Mouse (Mus musculus) liver, postnatal 0 days (tissue): Measurements from ENCODE around the gene Wwox. TPM values are rescaled to one million over a fixed set of nuclear protein-coding genes. Genes with fewer than 3 reads are reported as not detected.

ENCODE experiments used
- ATAC-seq: fragments of 200-750 bp; cut with Nextera tagmentation; 2 replicates; pipeline ENCODE4 v1.8.0; 2017; ENCODE audit warnings: mild to moderate bottlenecking, moderate library complexity
- DNase-seq: peaks from one replicate; pipeline ENCODE4 v3.0.0-alpha.2; 2016
- H3K27ac ChIP-seq: fragments of 300-500 bp; sonication (generic); 2 replicates; pipeline ENCODE4 v1.5.1; 2014; ENCODE audit warnings: antibody characterized with exemption, moderate library complexity, mild to moderate bottlenecking, low read depth
- H3K27me3 ChIP-seq: fragments of 300-500 bp; sonication (generic); 2 replicates; pipeline ENCODE4 v1.6.1; 2014; ENCODE audit warnings: low read length, control low read depth, mixed read lengths; ENCODE audit not compliant: insufficient read depth
- H3K36me3 ChIP-seq: fragments of 300-500 bp; sonication (generic); replicated peaks from 2 replicates; pipeline ENCODE4 v1.6.1; 2014; ENCODE audit warnings: mild to moderate bottlenecking, control low read depth, low read length, moderate library complexity, mixed read lengths; ENCODE audit not compliant: insufficient read depth
- H3K4me1 ChIP-seq: fragments of 300-500 bp; sonication (generic); 2 replicates; pipeline ENCODE4 v1.6.1; 2014; ENCODE audit warnings: antibody characterized with exemption, mild to moderate bottlenecking, control low read depth; ENCODE audit not compliant: insufficient read depth
- H3K4me2 ChIP-seq: fragments of 300-500 bp; sonication (generic); 2 replicates; pipeline ENCODE4 v1.6.1; 2014; ENCODE audit warnings: low read depth, mild to moderate bottlenecking, low read length, moderate library complexity, mixed read lengths
- H3K4me3 ChIP-seq: fragments of 300-500 bp; sonication (generic); 2 replicates; pipeline ENCODE4 v1.5.1; 2014; ENCODE audit warnings: low read depth, low read length
- H3K9ac ChIP-seq: fragments of 300-500 bp; sonication (generic); replicated peaks from 2 replicates; pipeline ENCODE4 v1.6.1; 2014; ENCODE audit warnings: mild to moderate bottlenecking, moderate library complexity
- H3K9me3 ChIP-seq: fragments of 300-500 bp; sonication (generic); 2 replicates; pipeline ENCODE4 v1.6.1; 2016; ENCODE audit warnings: mild to moderate bottlenecking, control low read depth, low read length, mixed read lengths
- CTCF ChIP-seq: sonication (generic); IDR thresholded peaks from 2 replicates; pipeline ENCODE4 v1.5.1; 2016; ENCODE audit warnings: antibody characterized with exemption, low read depth
- EP300 ChIP-seq: IDR thresholded peaks from 2 replicates; pipeline ENCODE4 v1.6.1; 2016; ENCODE audit warnings: antibody characterized with exemption, low read depth, mild to moderate bottlenecking
- WGBS: fragments of 180-500 bp; shearing (Covaris S2); extraction: QIAGEN DNeasy Blood & Tissue Kit; methylation state at CpG from one replicate; pipeline ENCODE4 v1.1.7; 2014; ENCODE audit not compliant: insufficient replicate concordance; 5-methylcytosine and 5-hydroxymethylcytosine counted together
- polyA plus RNA-seq: library from polyadenylated mRNA; unstranded; fragments of >200 nt; fragmentation: Nextera tagmentation; extraction: Ambion mirVana; gene quantifications from 2 replicates; pipeline ENCODE4 v1.2.1, GENCODE M21; 2015

The Wwox gene
- polyA plus RNA-seq, 1 experiment from 2014 or later = 3.9 TPM

GRCm38 (mm10) chr8:114768536-114768935, 329.1 kb downstream of the Wwox start:
- Histone ChIP-seq H3K27me3 (no peaks in the 10 kb centered on the region), H3K4me1 (no peaks in the 10 kb centered on the region; the same call in 1 of the 2 replicates), H3K4me2 (no peak overlapping the region), H3K27ac (no peak overlapping the region), H3K36me3 (no peaks in the 10 kb centered on the region), H3K9me3 (no peaks in the 10 kb centered on the region), H3K4me3 (no peak overlapping the region), H3K9ac (no peak overlapping the region)
- 84% methylated on average over 3 of the region's 3 CpGs for WGBS
- DNase-seq (no peak), ATAC-seq (no peak)
- no peak for TF ChIP-seq EP300
- TF ChIP-seq CTCF = no peak

- 58% methylated on average over 31 of the region's 31 CpGs for WGBS
- Histone ChIP-seq H3K4me1 (no peaks in the 10 kb centered on the region; the same call in 1 of the 2 replicates), H3K4me3 (no peak overlapping the region), H3K36me3 (no peaks in the 10 kb centered on the region), H3K9ac (no peak overlapping the region), H3K27me3 (no peaks in the 10 kb centered on the region), H3K9me3 (no peaks in the 10 kb centered on the region), H3K4me2 (no peak overlapping the region), H3K27ac (no peak overlapping the region)
- TF ChIP-seq CTCF (peak; percentile 88), EP300 (0 out of 2 replicates have a peak, but pooled peaks have one; percentile 30)
- DNase-seq = peak; percentile 80
- ATAC-seq = 0 out of 2 replicates have a peak, but pooled peaks have one; percentile 12
These were observed 331.7 kb downstream of the Wwox start for GRCm38 (mm10) chr8:114770856-114771776.

GRCm38 (mm10) chr8:114772276-114772849, 332.9 kb downstream of the Wwox start:
- Histone ChIP-seq H3K36me3 (no peaks in the 10 kb centered on the region), H3K27me3 (no peaks in the 10 kb centered on the region), H3K27ac (peak overlapping the region; percentile 36), H3K4me1 (peaks cover 1% of the 10 kb centered on the region), H3K4me2 (no peak overlapping the region), H3K9ac (no peak overlapping the region), H3K4me3 (no peak overlapping the region), H3K9me3 (no peaks in the 10 kb centered on the region)
- TF ChIP-seq EP300 (no peak), CTCF (no peak)
- 50% methylated on average over 1 of the region's 1 CpGs for WGBS
- peak; percentile 64; the same call in 1 of the 2 replicates for ATAC-seq
- DNase-seq = peak; percentile 49

- Histone ChIP-seq H3K9me3 (no peaks in the 10 kb centered on the region), H3K36me3 (no peaks in the 10 kb centered on the region), H3K4me1 (peaks cover 4% of the 10 kb centered on the region), H3K4me3 (no peak overlapping the region), H3K27me3 (no peaks in the 10 kb centered on the region), H3K27ac (0 out of 2 replicates have a peak overlapping the region, but pooled peaks have one; percentile 29), H3K4me2 (no peak overlapping the region), H3K9ac (no peak overlapping the region)
- no peak for TF ChIP-seq CTCF
- TF ChIP-seq EP300 = no peak
- WGBS = 53% methylated on average over 23 of the region's 23 CpGs
- no peak for ATAC-seq
- DNase-seq = peak; percentile 60
These were observed 334.3 kb downstream of the Wwox start for GRCm38 (mm10) chr8:114773461-114774414.

GRCm38 (mm10) chr8:114774415-114774775, 334.9 kb downstream of the Wwox start:
- Histone ChIP-seq H3K4me2 (no peak overlapping the region), H3K4me1 (peaks cover 4% of the 10 kb centered on the region), H3K9ac (no peak overlapping the region), H3K27me3 (no peaks in the 10 kb centered on the region), H3K27ac (no peak overlapping the region), H3K36me3 (no peaks in the 10 kb centered on the region), H3K9me3 (no peaks in the 10 kb centered on the region), H3K4me3 (no peak overlapping the region)
- DNase-seq (no peak), ATAC-seq (no peak)
- WGBS = 83% methylated on average over 6 of the region's 6 CpGs
- TF ChIP-seq EP300 = no peak
- TF ChIP-seq CTCF = no peak

- H3K4me1 ChIP-seq = peaks cover 4% of the 10 kb centered on the region
- no peaks in the 10 kb centered on the region for H3K27me3 ChIP-seq
- no peak for TF ChIP-seq CTCF
- no peak for TF ChIP-seq EP300
- H3K36me3 ChIP-seq = no peaks in the 10 kb centered on the region
- WGBS = 68% methylated on average over 8 of the region's 8 CpGs
- H3K27ac ChIP-seq = no peak overlapping the region
- no peak for ATAC-seq
- DNase-seq = no peak
- H3K9me3 ChIP-seq = no peaks in the 10 kb centered on the region
- no peak overlapping the region for H3K4me2 ChIP-seq
- no peak overlapping the region for H3K9ac ChIP-seq
- no peak overlapping the region for H3K4me3 ChIP-seq
These were observed 336.1 kb downstream of the Wwox start for GRCm38 (mm10) chr8:114775543-114775942.
